Mouse (Mus musculus) forebrain, embryonic 12.5 days (tissue): Measurements from ENCODE around the gene Atf7. TPM values are rescaled to one million over a fixed set of nuclear protein-coding genes. Genes with fewer than 3 reads are reported as not detected.
A peak's percentile ranks its signal among the peaks of the same experiment; 100 is the strongest.

Experiments
- ATAC-seq: fragments of 200-750 bp; cut with Nextera tagmentation; 2 replicates; pipeline ENCODE4 v1.8.0; 2017; ENCODE audit warnings: moderate TSS enrichment; ENCODE audit not compliant: low FRiP score
- H3K27ac ChIP-seq: fragments of 300-500 bp; sonication (generic); 2 replicates; pipeline ENCODE4 v1.5.1; 2016; ENCODE audit warnings: mild to moderate bottlenecking
- H3K27me3 ChIP-seq: fragments of 300-500 bp; sonication (generic); 2 replicates; pipeline ENCODE4 v1.6.1; 2016; ENCODE audit warnings: mild to moderate bottlenecking
- H3K36me3 ChIP-seq: fragments of 300-500 bp; sonication (generic); replicated peaks from 2 replicates; pipeline ENCODE4 v1.6.1; 2016; ENCODE audit warnings: mild to moderate bottlenecking
- H3K4me1 ChIP-seq: fragments of 300-500 bp; sonication (generic); 2 replicates; pipeline ENCODE4 v1.6.1; 2016
- H3K4me2 ChIP-seq: fragments of 300-500 bp; sonication (generic); 2 replicates; pipeline ENCODE4 v1.6.1; 2016; ENCODE audit warnings: mild to moderate bottlenecking, moderate library complexity
- H3K4me3 ChIP-seq: fragments of 300-500 bp; sonication (generic); replicated peaks from 2 replicates; pipeline ENCODE4 v1.5.1; 2016; ENCODE audit warnings: mild to moderate bottlenecking
- H3K9ac ChIP-seq: fragments of 300-500 bp; sonication (generic); 2 replicates; pipeline ENCODE4 v1.6.1; 2016; ENCODE audit warnings: mild to moderate bottlenecking
- H3K9me3 ChIP-seq: fragments of 300-500 bp; sonication (generic); 2 replicates; pipeline ENCODE4 v1.6.1; 2016
- whole genome bisulfite sequencing: fragments of 180-500 bp; shearing (Covaris S2); methylation state at CpG from one replicate; pipeline ENCODE4 v1.1.7; 2016; 5-methylcytosine and 5-hydroxymethylcytosine counted together
- polyA plus RNA-seq: library from polyadenylated mRNA; unstranded; fragments of >200 nt; fragmentation: Nextera tagmentation; extraction: Ambion mirVana; gene quantifications from 2 replicates; pipeline ENCODE4 v1.2.1, GENCODE M21; 2016

Gene Atf7
- polyA plus RNA-seq, 1 experiment from 2014 or later = 21.6 TPM

GRCm38 (mm10) chr15:102517631-102517975 is 107.7 kb downstream of the Atf7 start:
- Histone ChIP-seq H3K9me3 (no peaks in the 10 kb centered on the region), H3K4me3 (peak overlapping the region; percentile 72), H3K4me1 (peaks cover 55% of the 10 kb centered on the region), H3K4me2 (peak overlapping the region; percentile 64), H3K9ac (peak overlapping the region; percentile 87; the same call in 1 of the 2 replicates), H3K27me3 (no peaks in the 10 kb centered on the region), H3K27ac (peak overlapping the region; percentile 92), H3K36me3 (peaks cover 22% of the 10 kb centered on the region)
- WGBS = under 1% methylated on average over 10 of the region's 10 CpGs
- no peak for ATAC-seq

GRCm38 (mm10) chr15:102516728-102517404 is 108.4 kb downstream of the Atf7 start, which contains the start of gene Map3k12:
Gene Map3k12, minus strand, starts transcription at chr15:102517064.
- peak within 1 kb of the TSS; percentile 72 for H3K4me3 ChIP-seq
- WGBS = under 1% methylated on average over 43 of the region's 43 CpGs
- no peaks in the 10 kb centered on the region for H3K27me3 ChIP-seq
- ATAC-seq = peak; percentile 25
- peak within 1 kb of the TSS; percentile 87 for H3K9ac ChIP-seq
- H3K9me3 ChIP-seq = no peaks in the 10 kb centered on the region
- peak within 1 kb of the TSS; percentile 99 for H3K27ac ChIP-seq
- peaks cover 14% of the 10 kb centered on the region for H3K36me3 ChIP-seq
- H3K4me1 ChIP-seq = peaks cover 62% of the 10 kb centered on the region
- H3K4me2 ChIP-seq = peak within 1 kb of the TSS; percentile 64

GRCm38 (mm10) chr15:102516293-102516692 is 109.0 kb downstream of the Atf7 start:
- 0% methylated on average over 11 of the region's 12 CpGs for WGBS
- peak overlapping the region; percentile 64 for H3K4me2 ChIP-seq
- H3K36me3 ChIP-seq = peaks cover 9% of the 10 kb centered on the region
- H3K4me3 ChIP-seq = peak overlapping the region; percentile 72
- H3K4me1 ChIP-seq = peaks cover 68% of the 10 kb centered on the region
- H3K9me3 ChIP-seq = no peaks in the 10 kb centered on the region
- H3K27me3 ChIP-seq = no peaks in the 10 kb centered on the region
- ATAC-seq = no peak
- H3K9ac ChIP-seq = peak overlapping the region; percentile 87
- H3K27ac ChIP-seq = peak overlapping the region; percentile 92

GRCm38 (mm10) chr15:102515791-102516190 is 109.5 kb downstream of the Atf7 start:
- H3K9ac ChIP-seq = peak overlapping the region; percentile 87
- 45% methylated on average over 4 of the region's 4 CpGs for WGBS

GRCm38 (mm10) chr15:102515261-102515660 is 110.0 kb downstream of the Atf7 start:
- Histone ChIP-seq H3K9ac (0 out of 2 replicates have a peak overlapping the region, but pooled peaks have one; percentile 87), H3K4me3 (peak overlapping the region; percentile 72; the same call in 1 of the 2 replicates), H3K4me2 (peak overlapping the region; percentile 64), H3K27me3 (no peaks in the 10 kb centered on the region), H3K27ac (0 out of 2 replicates have a peak overlapping the region, but pooled peaks have one; percentile 92), H3K9me3 (no peaks in the 10 kb centered on the region), H3K36me3 (no peaks in the 10 kb centered on the region), H3K4me1 (peaks cover 77% of the 10 kb centered on the region)
- 89% methylated on average over 2 of the region's 2 CpGs for WGBS
- ATAC-seq = no peak

More at GRCm38 (mm10) chr15:102515791-102516190, 109.5 kb downstream of the Atf7 start:
- Histone ChIP-seq H3K36me3 (peaks cover 4% of the 10 kb centered on the region), H3K4me2 (peak overlapping the region; percentile 64), H3K27me3 (no peaks in the 10 kb centered on the region), H3K9me3 (no peaks in the 10 kb centered on the region), H3K4me1 (peaks cover 73% of the 10 kb centered on the region), H3K4me3 (peak overlapping the region; percentile 72), H3K27ac (peak overlapping the region; percentile 92)
- ATAC-seq = no peak

GRCm38 (mm10) chr15:102513004-102513403 is 112.3 kb downstream of the Atf7 start:
- Histone ChIP-seq H3K4me2 (no peak overlapping the region), H3K27ac (no peak overlapping the region), H3K9ac (0 out of 2 replicates have a peak overlapping the region, but pooled peaks have one; percentile 30), H3K9me3 (no peaks in the 10 kb centered on the region), H3K36me3 (0 out of 2 replicates have a peak, but pooled peaks cover 4% of the 10 kb centered on the region), H3K27me3 (no peaks in the 10 kb centered on the region), H3K4me3 (no peak overlapping the region), H3K4me1 (peaks cover 78% of the 10 kb centered on the region)
- no peak for ATAC-seq
- WGBS = 84% methylated on average over 3 of the region's 3 CpGs

GRCm38 (mm10) chr15:102512471-102512870 is 112.8 kb downstream of the Atf7 start:
- peak overlapping the region; percentile 90 for H3K27ac ChIP-seq
- 0 out of 2 replicates have a peak overlapping the region, but pooled peaks have one; percentile 71 for H3K4me2 ChIP-seq
- ATAC-seq = no peak
- peaks cover 9% of the 10 kb centered on the region for H3K36me3 ChIP-seq
- peak overlapping the region; percentile 30; the same call in 1 of the 2 replicates for H3K9ac ChIP-seq
- no peak overlapping the region for H3K4me3 ChIP-seq
- H3K4me1 ChIP-seq = peaks cover 78% of the 10 kb centered on the region
- no peaks in the 10 kb centered on the region for H3K9me3 ChIP-seq
- H3K27me3 ChIP-seq = no peaks in the 10 kb centered on the region

- no peak for ATAC-seq
- peak overlapping the region; percentile 71 for H3K4me2 ChIP-seq
Measured at GRCm38 (mm10) chr15:102512010-102512409, 113.3 kb downstream of the Atf7 start.

GRCm38 (mm10) chr15:102511285-102511833 is 113.9 kb downstream of the Atf7 start:
- Histone ChIP-seq H3K4me2 (peak overlapping the region; percentile 71), H3K4me1 (peaks cover 71% of the 10 kb centered on the region), H3K4me3 (peak overlapping the region; percentile 59; the same call in 1 of the 2 replicates), H3K27me3 (no peaks in the 10 kb centered on the region), H3K9ac (peak overlapping the region; percentile 30; the same call in 1 of the 2 replicates), H3K9me3 (no peaks in the 10 kb centered on the region), H3K27ac (peak overlapping the region; percentile 90), H3K36me3 (peaks cover 12% of the 10 kb centered on the region)
- 15% methylated on average over 6 of the region's 6 CpGs for WGBS
- ATAC-seq = no peak

More at GRCm38 (mm10) chr15:102512010-102512409, 113.3 kb downstream of the Atf7 start:
- peak overlapping the region; percentile 90 for H3K27ac ChIP-seq
- no peaks in the 10 kb centered on the region for H3K9me3 ChIP-seq
- H3K4me3 ChIP-seq = 0 out of 2 replicates have a peak overlapping the region, but pooled peaks have one; percentile 4
- H3K36me3 ChIP-seq = peaks cover 12% of the 10 kb centered on the region
- WGBS = 33% methylated on average over 5 of the region's 5 CpGs
- peaks cover 73% of the 10 kb centered on the region for H3K4me1 ChIP-seq
- no peaks in the 10 kb centered on the region for H3K27me3 ChIP-seq
- H3K9ac ChIP-seq = peak overlapping the region; percentile 30

- Histone ChIP-seq H3K27me3 (no peaks in the 10 kb centered on the region), H3K36me3 (peaks cover 12% of the 10 kb centered on the region), H3K4me1 (peaks cover 66% of the 10 kb centered on the region), H3K4me3 (peak overlapping the region; percentile 59), H3K9ac (peak overlapping the region; percentile 72), H3K27ac (peak overlapping the region; percentile 90), H3K4me2 (peak overlapping the region; percentile 71), H3K9me3 (no peaks in the 10 kb centered on the region)
- peak; percentile 96 for ATAC-seq
- WGBS = 3% methylated on average over 34 of the region's 34 CpGs
Measured at GRCm38 (mm10) chr15:102510590-102511284, 114.5 kb downstream of the Atf7 start.

GRCm38 (mm10) chr15:102510110-102510509 is 115.2 kb downstream of the Atf7 start:
- H3K36me3 ChIP-seq = peaks cover 19% of the 10 kb centered on the region
- 6% methylated on average over 9 of the region's 9 CpGs for WGBS
- H3K4me2 ChIP-seq = peak overlapping the region; percentile 71
- peak; percentile 57 for ATAC-seq
- H3K27ac ChIP-seq = peak overlapping the region; percentile 90
- no peaks in the 10 kb centered on the region for H3K9me3 ChIP-seq
- peaks cover 59% of the 10 kb centered on the region for H3K4me1 ChIP-seq
- peak overlapping the region; percentile 59 for H3K4me3 ChIP-seq
- peak overlapping the region; percentile 72 for H3K9ac ChIP-seq
- H3K27me3 ChIP-seq = no peaks in the 10 kb centered on the region

- Histone ChIP-seq H3K27me3 (no peaks in the 10 kb centered on the region), H3K4me2 (no peak overlapping the region), H3K9me3 (no peaks in the 10 kb centered on the region), H3K4me3 (no peak overlapping the region), H3K27ac (no peak overlapping the region), H3K36me3 (peaks cover 36% of the 10 kb centered on the region), H3K9ac (no peak overlapping the region), H3K4me1 (peaks cover 44% of the 10 kb centered on the region)
- ATAC-seq = no peak
- 90% methylated on average over 3 of the region's 3 CpGs for WGBS
Measured at GRCm38 (mm10) chr15:102508336-102508735, 116.9 kb downstream of the Atf7 start.
